ENCODE assay signal across 21 mouse cellular contexts in the genomic region with DNA sequence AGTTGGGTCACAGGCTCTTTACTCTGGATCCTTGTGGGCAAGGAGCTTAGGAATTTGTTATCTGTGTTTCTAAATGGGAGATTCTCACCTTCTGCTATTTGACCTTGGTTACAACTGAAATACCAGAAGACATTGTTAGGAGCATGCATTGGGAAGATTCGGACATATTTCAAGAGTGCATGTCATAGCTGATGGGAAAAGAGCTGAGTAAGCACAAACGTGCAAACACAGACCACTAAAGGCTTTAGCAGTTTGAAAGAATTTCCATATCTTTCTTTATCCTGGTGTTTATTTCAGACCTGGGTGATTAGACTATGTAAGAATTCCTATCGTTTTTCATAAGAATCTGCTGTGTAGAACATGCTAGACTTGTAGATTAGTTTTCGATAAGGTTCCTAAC. TPM values are rescaled to one million over a fixed set of nuclear protein-coding genes. Genes with fewer than 3 reads are reported as not detected.
DNase-seq lines count a peak whose midpoint lies in the region; ATAC-seq and TF ChIP-seq lines count a peak whose summit lies in the region.
"Had no signal": no experiment of that assay in that cellular context is flagged by ENCODE, and none has a peak within 500 bp of the region (broad histone marks: within the 10 kb centered on the region; RNA-seq: fewer than 3 reads in every experiment).

No protein-coding gene starts in this region.

- H3K9ac ChIP-seq in midbrain, embryonic 11.5 days (ENCODE audit: low read length), result no peak overlapping the region
- H3K9ac ChIP-seq in midbrain, embryonic 15.5 days, result no peak overlapping the region
- no peak overlapping the region for H3K9ac ChIP-seq in ES-E14 (ENCODE audit: insufficient read depth, low read depth, low read length, poor library complexity, severe bottlenecking)
- H3K9ac ChIP-seq: embryonic facial prominence, embryonic 12.5 days; forebrain, embryonic 12.5 days had no signal

- no peaks in the 10 kb centered on the region for H3K27me3 ChIP-seq in midbrain, embryonic 11.5 days (ENCODE audit: control insufficient read depth, insufficient read depth, low read length)
- H3K27me3 ChIP-seq in midbrain, embryonic 15.5 days (replicated peaks), result no peaks in the 10 kb centered on the region
- H3K27me3 ChIP-seq: embryonic facial prominence, embryonic 12.5 days; forebrain, embryonic 12.5 days; Patski had no signal

- H3K36me3 ChIP-seq in midbrain, embryonic 11.5 days (ENCODE audit: control insufficient read depth, insufficient read depth, low read length), result no peaks in the 10 kb centered on the region
- no peaks in the 10 kb centered on the region for H3K36me3 ChIP-seq in midbrain, embryonic 15.5 days (replicated peaks)
- H3K36me3 ChIP-seq in ES-E14 (ENCODE audit: control insufficient read depth, insufficient read depth, low read length, poor library complexity, severe bottlenecking), result no peaks in the 10 kb centered on the region
- H3K36me3 ChIP-seq: embryonic facial prominence, embryonic 10.5 days; embryonic facial prominence, embryonic 12.5 days; forebrain, embryonic 12.5 days had no signal

- no peaks in the 10 kb centered on the region for H3K4me1 ChIP-seq in midbrain, embryonic 11.5 days (ENCODE audit: control insufficient read depth, insufficient read depth, low read length)
- no peaks in the 10 kb centered on the region for H3K4me1 ChIP-seq in midbrain, embryonic 15.5 days
- no peaks in the 10 kb centered on the region for H3K4me1 ChIP-seq in ES-E14 (ENCODE audit: control insufficient read depth in 2 of 2, insufficient read depth in 2 of 2, low read length in 2 of 2, poor library complexity in 1 of 2)

- H3K9me3 ChIP-seq in midbrain, embryonic 11.5 days (ENCODE audit: control insufficient read depth, low read length), result no peaks in the 10 kb centered on the region
- no peaks in the 10 kb centered on the region for H3K9me3 ChIP-seq in midbrain, embryonic 15.5 days
- H3K9me3 ChIP-seq in ES-E14 (ENCODE audit: control insufficient read depth, insufficient read depth, low read depth, low read length), result no peaks in the 10 kb centered on the region
- H3K9me3 ChIP-seq: embryonic facial prominence, embryonic 10.5 days; embryonic facial prominence, embryonic 12.5 days; forebrain, embryonic 10.5 days; forebrain, embryonic 12.5 days had no signal

- H3K27ac ChIP-seq in midbrain, embryonic 11.5 days (ENCODE audit: low read depth, low read length), result no peak overlapping the region
- H3K27ac ChIP-seq in midbrain, embryonic 15.5 days, result no peak overlapping the region
- H3K27ac ChIP-seq in ES-E14 (ENCODE audit: insufficient read depth, low read depth, low read length, poor library complexity, severe bottlenecking), result no peak overlapping the region
- H3K27ac ChIP-seq: forebrain, embryonic 12.5 days had no signal

- ATAC-seq in midbrain, embryonic 11.5 days (ENCODE audit: low FRiP score), result no peak
- ATAC-seq in midbrain, embryonic 15.5 days (replicated peaks), result no peak
- ATAC-seq in erythroid progenitor cell, adult 5-6 weeks (replicated peaks; ENCODE audit: low FRiP score, poor library complexity, severe bottlenecking), result no peak
- ATAC-seq: activated CD4-positive, CD25-positive, alpha-beta regulatory T cell, adult 4 months; forebrain, embryonic 14.5 days; forebrain, embryonic 16.5 days; Patski had no signal

- WGBS in midbrain, embryonic 11.5 days, result 78% methylated on average over 4 of the region's 4 CpGs
- WGBS in midbrain, embryonic 15.5 days, result 77% methylated on average over 4 of the region's 4 CpGs

- H3K4me2 ChIP-seq in midbrain, embryonic 11.5 days, result no peak overlapping the region
- no peak overlapping the region for H3K4me2 ChIP-seq in midbrain, embryonic 15.5 days
- H3K4me2 ChIP-seq: embryonic facial prominence, embryonic 12.5 days; forebrain, embryonic 12.5 days had no signal

- no peak overlapping the region for H3K4me3 ChIP-seq in midbrain, embryonic 11.5 days (ENCODE audit: low read depth, low read length)
- H3K4me3 ChIP-seq in midbrain, embryonic 15.5 days, result no peak overlapping the region
- no peak overlapping the region for H3K4me3 ChIP-seq in ES-E14 (ENCODE audit: insufficient read depth in 1 of 2, low read depth in 1 of 2, low read length in 2 of 2, poor library complexity in 1 of 2, severe bottlenecking in 1 of 2)
- H3K4me3 ChIP-seq: embryonic facial prominence, embryonic 10.5 days; embryonic facial prominence, embryonic 12.5 days; forebrain, embryonic 10.5 days; forebrain, embryonic 12.5 days had no signal

- in situ Hi-C loops in ES-E14 (cut with MboI; ENCODE audit: low sequenced_read_pairs in 2 of 2, unreplicated experiment in 2 of 2), result no loop called here

- peak; percentile 31 for DNase-seq in midbrain, embryonic 11.5 days (ENCODE audit: low spot score, missing footprints)
- no peak for DNase-seq in ES-E14 (ENCODE audit: low read depth, low spot score)
- no peak for DNase-seq in gastrocnemius, postnatal 10 days
- DNase-seq: adrenal gland, adult 8-10 months; adrenal gland, postnatal 14 days; adrenal gland, postnatal 36 days; cerebellum, adult 11-12 months; cerebellum, adult 2 months; cerebellum, adult 9-10 months; cerebellum, postnatal 10 days; cerebellum, postnatal 25 days had no signal

TF ChIP-seq in ES-E14, 5 proteins besides CTCF, POLR2A, EP300 and RAD21:
- no peak for TF ChIP-seq CHD2 (IDR thresholded peaks at IDR 0.05; ENCODE audit: low read depth, low read length)
- no peak for TF ChIP-seq ZC3H11A (IDR thresholded peaks at IDR 0.05; ENCODE audit: borderline replicate concordance, low read depth, low read length)
- TF ChIP-seq MAFK (IDR thresholded peaks at IDR 0.05; ENCODE audit: insufficient read depth, low read depth, low read length), result peak; percentile 92
- TF ChIP-seq HCFC1 (IDR thresholded peaks at IDR 0.05; ENCODE audit: borderline replicate concordance, insufficient read depth, low read length), result no peak
- no peak for TF ChIP-seq ZNF384 (IDR thresholded peaks at IDR 0.05; ENCODE audit: low read depth, low read length)

RNA-seq across cellular contexts. Expression of a gene that starts 59.5 kb away (rescaled TPM):
- 17.8 and 19.0 TPM in 2 replicates for polyA plus RNA-seq in midbrain, embryonic 11.5 days (2014; fragmentation: Nextera tagmentation; extraction: Ambion mirVana)
- polyA plus RNA-seq in midbrain, embryonic 15.5 days (2015; fragmentation: Nextera tagmentation; extraction: Ambion mirVana), result 50.1 and 51.7 TPM in 2 replicates
- total RNA-seq in ES-E14 (2012; rRNA removed), result 22.2 and 38.1 TPM in 2 replicates
- total RNA-seq in erythroid progenitor cell, adult 5-6 weeks (2015; ENCODE audit: low replicate concordance), result 0.36 and 0.42 TPM in 2 replicates
- total RNA-seq in erythroid progenitor cell, adult 5-6 weeks (2017; ENCODE audit: low replicate concordance), result 0.30 and 1.3 TPM in 2 replicates
- total RNA-seq in gastrocnemius, postnatal 10 days (2021), result 10 to 100 TPM; 16.7 to 21.4 TPM

Comparison
In these comparisons a context has a peak if more than half of its experiments do, and no peak if none do; other contexts are left out.
1. RNA of a gene that starts 59.5 kb away (total RNA-seq): 22.2 to 38.1 TPM in ES-E14 and 16.7 to 21.4 TPM in gastrocnemius, postnatal 10 days; 0.30 to 1.3 TPM in erythroid progenitor cell, adult 5-6 weeks; every median in the first group is over 4 times any median in the second.